Mouse (Mus musculus) liver, adult 2 months (tissue): ENCODE data around the gene Hsd11b2. TPM values are rescaled to one million over a fixed set of nuclear protein-coding genes. Genes with fewer than 3 reads are reported as not detected.
A peak's percentile ranks its signal among the peaks of the same experiment; 100 is the strongest.

ENCODE experiments used
- DNase-seq: peaks from one replicate; pipeline ENCODE4 v3.0.0-alpha.2; 2011; ENCODE audit warnings: low read depth, low spot score; ENCODE audit errors: extremely low read depth
- H3K27ac ChIP-seq: fragments of 200-500 bp; replicated peaks from 2 replicates; pipeline ENCODE4 v1.5.1; 2012; ENCODE audit warnings: low read depth, mild to moderate bottlenecking, control low read depth, inconsistent platforms, low read length; ENCODE audit not compliant: insufficient read depth
- H3K27me3 ChIP-seq: fragments of 200-500 bp; 2 replicates; pipeline ENCODE4 v1.6.1; 2012; ENCODE audit warnings: mild to moderate bottlenecking, moderate library complexity, low read length, inconsistent platforms; ENCODE audit not compliant: control insufficient read depth, insufficient read depth
- H3K36me3 ChIP-seq: fragments of 200-500 bp; 2 replicates; pipeline ENCODE4 v1.6.1; 2012; ENCODE audit warnings: low read length, inconsistent platforms; ENCODE audit not compliant: control insufficient read depth, insufficient read depth
- H3K4me1 ChIP-seq: fragments of 200-500 bp; 2 replicates; pipeline ENCODE4 v1.6.1; 2011; ENCODE audit warnings: low read length; ENCODE audit not compliant: control insufficient read depth, insufficient read depth
- H3K4me3 ChIP-seq: fragments of 200-500 bp; 2 replicates; pipeline ENCODE4 v1.5.1; 2011; ENCODE audit warnings: low read depth, mild to moderate bottlenecking, control low read depth, low read length, moderate library complexity; ENCODE audit not compliant: insufficient read depth
- H3K79me2 ChIP-seq: fragments of 200-500 bp; 2 replicates; pipeline ENCODE4 v1.6.1; 2012; ENCODE audit warnings: inconsistent platforms, mild to moderate bottlenecking, low read length, moderate library complexity; ENCODE audit not compliant: control insufficient read depth, insufficient read depth
- H3K9ac ChIP-seq: fragments of 200-500 bp; 2 replicates; pipeline ENCODE4 v1.6.1; 2012; ENCODE audit warnings: low read depth, mild to moderate bottlenecking, control low read depth, inconsistent platforms, low read length
- CTCF ChIP-seq: fragments of 200-500 bp; IDR thresholded peaks from 2 replicates; pipeline ENCODE4 v1.5.1; 2011; ENCODE audit warnings: low read depth, low read length, control low read depth
- POLR2A ChIP-seq: fragments of 200-500 bp; IDR thresholded peaks from 2 replicates; pipeline ENCODE4 v1.6.1; 2011; ENCODE audit warnings: low read length, control low read depth; ENCODE audit not compliant: insufficient read depth; ENCODE audit errors: extremely low read depth
- WGBS: fragments of 180-500 bp; shearing (Covaris S2); methylation state at CpG from one replicate; pipeline ENCODE4 v1.1.7; 2018; 5-methylcytosine and 5-hydroxymethylcytosine counted together
- polyA plus RNA-seq: library from polyadenylated mRNA; depleted of rRNA; stranded (reverse); fragments of >200 nt; gene quantifications from 2 replicates; pipeline ENCODE4 v1.2.3, GENCODE M21; 2012
- total RNA-seq: library from RNA; depleted of rRNA; stranded (reverse); fragments of >200 nt; gene quantifications from 2 replicates; pipeline ENCODE4 v1.2.3, GENCODE M21; 2014

The Hsd11b2 gene
- total and polyA plus RNA-seq, 2 experiments, result 0.09 TPM; not detected in 1

DNA sequence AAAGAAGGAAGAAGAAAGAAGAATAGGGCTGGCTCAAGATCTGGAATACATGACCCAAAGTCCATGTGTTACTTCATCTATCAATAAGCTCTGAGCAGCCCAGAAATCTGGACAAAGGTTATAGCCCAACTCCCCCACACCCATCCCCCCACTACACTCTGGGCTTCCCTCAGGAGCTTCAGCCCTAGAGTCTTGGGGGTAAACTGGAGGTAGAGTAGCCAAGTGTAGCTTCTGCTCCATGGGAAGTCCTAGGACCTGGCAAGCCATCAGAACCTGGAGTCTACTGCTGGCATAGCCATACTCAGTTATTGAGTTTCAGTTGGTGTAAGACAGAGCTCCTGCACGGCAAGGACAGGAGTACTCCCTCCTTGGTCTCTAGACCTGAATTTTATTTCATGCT is 31.0 kb downstream of the Hsd11b2 start:
- peak; percentile 51 for DNase-seq
- peaks cover 43% of the 10 kb centered on the region; the same call in 1 of the 2 replicates for H3K79me2 ChIP-seq
- H3K4me3 ChIP-seq, result no peak overlapping the region
- no peaks in the 10 kb centered on the region for H3K27me3 ChIP-seq
- no peak overlapping the region for H3K9ac ChIP-seq
- TF ChIP-seq POLR2A (no peak), CTCF (no peak)
- no peak overlapping the region for H3K27ac ChIP-seq
- peaks cover 1% of the 10 kb centered on the region; the same call in 1 of the 2 replicates for H3K36me3 ChIP-seq
- WGBS, result 44% methylated on average over 1 of the region's 1 CpGs
- peaks cover 32% of the 10 kb centered on the region for H3K4me1 ChIP-seq

DNA sequence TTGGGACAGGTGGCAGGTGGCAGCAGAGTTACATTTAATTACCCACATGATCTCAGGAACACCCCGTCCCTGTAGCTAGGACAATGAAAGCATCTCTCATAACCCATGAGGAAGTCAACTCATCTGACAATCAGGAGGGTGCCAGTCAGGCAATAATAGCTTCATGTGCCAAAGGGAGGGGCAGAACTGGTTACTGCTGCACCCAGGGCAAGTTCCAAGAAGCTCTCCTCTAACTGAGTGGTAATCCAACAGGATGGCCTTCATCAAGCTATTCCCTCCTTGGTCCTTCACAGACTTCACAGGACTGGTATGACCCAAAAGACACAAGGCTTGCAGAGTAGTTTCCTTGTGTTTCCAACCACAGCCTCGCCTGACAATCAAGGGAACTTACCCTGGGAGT is 31.5 kb downstream of the Hsd11b2 start:
- Histone ChIP-seq H3K4me3 (no peak overlapping the region), H3K27me3 (no peaks in the 10 kb centered on the region), H3K4me1 (peaks cover 32% of the 10 kb centered on the region), H3K27ac (no peak overlapping the region), H3K36me3 (peaks cover 1% of the 10 kb centered on the region; the same call in 1 of the 2 replicates), H3K9ac (no peak overlapping the region), H3K79me2 (peaks cover 40% of the 10 kb centered on the region; the same call in 1 of the 2 replicates)
- TF ChIP-seq POLR2A, result no peak
- no peak for TF ChIP-seq CTCF
- no peak for DNase-seq
- WGBS, result 91% methylated on average over 2 of the region's 2 CpGs

- no peak overlapping the region for H3K4me3 ChIP-seq
- TF ChIP-seq CTCF (no peak), POLR2A (no peak)
- no peak overlapping the region for H3K27ac ChIP-seq
- peaks cover 30% of the 10 kb centered on the region; the same call in 1 of the 2 replicates for H3K79me2 ChIP-seq
- WGBS, result 96% methylated on average over 2 of the region's 2 CpGs
- no peak overlapping the region for H3K9ac ChIP-seq
- H3K4me1 ChIP-seq, result peaks cover 26% of the 10 kb centered on the region
- DNase-seq, result no peak
- peaks cover 1% of the 10 kb centered on the region; the same call in 1 of the 2 replicates for H3K36me3 ChIP-seq
- no peaks in the 10 kb centered on the region for H3K27me3 ChIP-seq
Observed at GRCm38 (mm10) chr8:105552032-105552431, 33.5 kb downstream of the Hsd11b2 start.

DNA sequence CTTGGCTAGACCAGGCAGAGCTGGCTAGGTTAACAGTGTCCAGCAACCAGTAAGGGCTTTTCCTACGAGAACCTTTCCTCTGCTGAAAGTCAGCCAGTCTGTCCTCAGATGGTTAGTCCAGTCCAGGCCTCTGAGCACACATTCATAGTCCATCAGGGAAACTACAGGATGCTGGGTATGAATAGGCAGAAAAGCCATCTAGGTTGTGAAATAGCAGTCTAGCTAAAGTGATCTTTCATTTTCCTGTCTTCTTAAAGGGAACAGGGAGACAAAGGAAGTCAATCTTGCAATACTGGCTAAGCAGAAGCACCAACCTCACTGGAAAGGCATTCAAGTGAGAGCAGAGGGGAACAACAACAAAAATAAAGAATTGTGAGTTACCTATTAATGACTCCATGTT is 34.3 kb downstream of the Hsd11b2 start:
- no peak overlapping the region for H3K4me3 ChIP-seq
- no peak overlapping the region for H3K9ac ChIP-seq
- H3K36me3 ChIP-seq, result peaks cover 3% of the 10 kb centered on the region; the same call in 1 of the 2 replicates
- peak; percentile 59 for DNase-seq
- peaks cover 23% of the 10 kb centered on the region for H3K4me1 ChIP-seq
- H3K27me3 ChIP-seq, result no peaks in the 10 kb centered on the region
- no peak overlapping the region for H3K27ac ChIP-seq
- TF ChIP-seq POLR2A (no peak), CTCF (no peak)
- WGBS, result 10% methylated on average over 1 of the region's 1 CpGs
- peaks cover 32% of the 10 kb centered on the region; the same call in 1 of the 2 replicates for H3K79me2 ChIP-seq

- Histone ChIP-seq H3K79me2 (peaks cover 34% of the 10 kb centered on the region; the same call in 1 of the 2 replicates), H3K36me3 (peaks cover 3% of the 10 kb centered on the region; the same call in 1 of the 2 replicates), H3K9ac (no peak overlapping the region), H3K4me3 (no peak overlapping the region), H3K27ac (no peak overlapping the region), H3K4me1 (peaks cover 23% of the 10 kb centered on the region), H3K27me3 (no peaks in the 10 kb centered on the region)
- peak; percentile 71 for TF ChIP-seq CTCF
- no peak for TF ChIP-seq POLR2A
- peak; percentile 50 for DNase-seq
Observed at GRCm38 (mm10) chr8:105554087-105554486, 35.5 kb downstream of the Hsd11b2 start.

- no peak overlapping the region for H3K9ac ChIP-seq
- H3K4me1 ChIP-seq, result peaks cover 15% of the 10 kb centered on the region
- H3K27ac ChIP-seq, result no peak overlapping the region
- no peak for TF ChIP-seq CTCF
- TF ChIP-seq POLR2A, result no peak
- peaks cover 38% of the 10 kb centered on the region; the same call in 1 of the 2 replicates for H3K79me2 ChIP-seq
- no peak overlapping the region for H3K4me3 ChIP-seq
- 93% methylated on average over 3 of the region's 3 CpGs for WGBS
- no peak for DNase-seq
- H3K36me3 ChIP-seq, result peaks cover 5% of the 10 kb centered on the region; the same call in 1 of the 2 replicates
- H3K27me3 ChIP-seq, result no peaks in the 10 kb centered on the region
Observed at GRCm38 (mm10) chr8:105555230-105555629, 36.7 kb downstream of the Hsd11b2 start.
